Mouse (Mus musculus) MEL (cell line): ENCODE measurements around the gene Rfc5.

Source experiments
- CTCF ChIP-seq, 3 experiments: IDR thresholded peaks in 2 of 3; conservative IDR thresholded peaks in 1 of 3; 2 replicates each; pipeline ENCODE4 v1.5.1; 2011 to 2012; ENCODE audit warnings: low read length in 3 of 3, low read depth in 2 of 3, mild to moderate bottlenecking in 2 of 3, improper control_type of control experiment in 1 of 3, inconsistent platforms in 1 of 3, mixed read lengths in 1 of 3, moderate library complexity in 1 of 3; ENCODE audit not compliant: control insufficient read depth in 1 of 3, insufficient read depth in 1 of 3, poor library complexity in 1 of 3, severe bottlenecking in 1 of 3
- MAX ChIP-seq: IDR thresholded peaks from 2 replicates; pipeline ENCODE4 v1.6.1; 2011; ENCODE audit warnings: low read length, improper control_type of control experiment
- MXI1 ChIP-seq: IDR thresholded peaks from 2 replicates; pipeline ENCODE4 v1.6.1; 2011; ENCODE audit warnings: mild to moderate bottlenecking, low read depth, low read length, improper control_type of control experiment

- TF ChIP-seq CTCF (IDR thresholded peaks at IDR 0.05 in 2 of 3, conservative IDR thresholded peaks at IDR 0.05 in 1 of 3; ENCODE audit: control insufficient read depth in 1 of 3, insufficient read depth in 1 of 3, low read depth in 2 of 3, low read length in 3 of 3, poor library complexity in 1 of 3, severe bottlenecking in 1 of 3), result no peak
- TF ChIP-seq MXI1, result no peak
- no peak for TF ChIP-seq MAX
Observed at GRCm38 (mm10) chr5:117340081-117340480, 48.8 kb downstream of the Rfc5 start.
